Mouse (Mus musculus) mature B cell (primary cell): ENCODE measurements around the gene Ap5z1.

Source experiments
- in situ Hi-C: fragments of 300-500 bp; cut with MboI; formaldehyde crosslinking; loops from 2 replicates; pipeline ENCODE4 v1.14.3; 2019

The Ap5z1 gene

GRCm38 (mm10) chr5:142439911-142440432 is 23.8 kb upstream of the Ap5z1 start:
- in situ Hi-C loops: loop anchor here (10.0 kb wide), 1 partner anchor 75 kb away; no protein-coding TSS in a partner anchor

DNA sequence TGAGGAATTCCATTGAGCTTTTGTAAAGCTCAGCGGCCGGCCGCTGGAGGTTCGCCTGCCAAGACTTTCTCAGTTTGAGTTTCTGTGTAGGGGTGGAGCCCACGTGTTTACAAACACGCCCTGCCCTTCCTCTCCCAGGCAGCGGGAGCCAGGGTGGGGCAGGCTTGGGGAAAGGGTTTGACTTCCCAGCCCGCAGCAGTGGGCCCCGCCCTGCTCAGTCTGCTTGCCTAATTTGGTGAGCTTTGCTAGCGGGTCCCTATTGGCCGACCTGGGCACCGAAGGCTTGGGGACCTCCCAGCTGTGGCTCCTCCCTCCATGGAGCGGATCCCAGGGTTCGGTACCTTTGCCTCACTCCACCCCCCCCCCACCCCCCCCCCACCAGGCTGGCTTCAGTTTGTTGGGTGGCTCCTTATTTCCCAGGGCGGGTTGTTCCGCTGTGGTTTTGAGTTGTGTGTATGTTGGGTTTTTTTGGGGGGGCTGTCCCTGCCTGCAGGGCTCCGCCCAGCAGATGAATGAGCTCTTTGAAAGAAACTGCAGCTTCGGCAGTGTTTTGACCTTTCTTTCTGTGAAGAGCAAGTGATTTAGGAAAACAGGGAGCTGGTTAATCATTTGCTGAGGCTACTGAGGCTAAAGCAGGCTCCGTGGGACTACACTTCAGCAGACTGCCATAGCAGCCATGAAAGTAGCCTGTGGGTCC is 23.1 kb upstream of the Ap5z1 start:
- in situ Hi-C loops: loop anchor here (10.0 kb wide), 1 partner anchor 76 kb away; no protein-coding TSS in a partner anchor

GRCm38 (mm10) chr5:142441332-142442044 is 22.3 kb upstream of the Ap5z1 start:
- in situ Hi-C loops: loop anchor here (10.0 kb wide), 1 partner anchor 77 kb away; no protein-coding TSS in a partner anchor

DNA sequence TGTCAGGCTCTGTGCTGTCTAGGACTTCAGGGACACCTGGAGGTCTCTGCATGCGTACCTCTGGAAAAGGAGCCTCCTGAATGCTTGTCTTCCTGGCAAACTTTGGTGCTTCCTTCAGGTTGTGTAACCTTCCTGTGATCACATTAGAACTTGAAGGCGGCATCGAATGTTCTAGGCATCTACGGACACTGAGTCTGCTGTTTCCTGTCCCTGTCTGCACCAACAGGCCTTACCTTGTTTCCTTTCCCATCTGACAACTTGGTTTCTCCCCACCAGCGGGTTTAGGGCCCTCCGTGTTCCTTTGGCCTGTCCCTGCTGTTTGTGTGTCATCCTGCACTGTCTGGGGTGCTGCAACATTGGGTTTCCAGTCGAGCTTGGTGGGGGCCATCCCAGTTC is 21.7 kb upstream of the Ap5z1 start:
- in situ Hi-C loops: loop anchor here (10.0 kb wide), 1 partner anchor 77 kb away; no protein-coding TSS in a partner anchor

DNA sequence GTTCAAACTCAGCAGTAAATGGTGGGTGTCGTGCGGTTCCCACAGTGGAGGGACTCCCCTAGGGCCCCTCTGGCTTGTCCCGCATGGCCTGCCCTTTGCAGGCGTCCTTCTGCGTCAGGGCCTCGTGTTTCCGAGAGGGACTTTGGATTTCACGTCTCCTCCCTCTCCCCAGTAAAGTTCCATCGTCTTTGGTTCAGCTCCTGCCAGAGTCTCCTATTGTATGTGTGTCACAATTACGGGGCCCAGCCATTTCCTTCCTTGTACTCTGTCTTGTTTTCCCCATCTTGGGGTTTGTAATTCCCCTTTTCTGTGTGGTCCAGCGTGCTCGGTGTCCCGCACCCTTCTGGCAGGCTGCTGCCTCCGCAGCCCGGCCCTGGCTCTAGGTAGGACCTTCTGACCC is 20.2 kb upstream of the Ap5z1 start:
- in situ Hi-C loops: loop anchor here (10.0 kb wide), 1 partner anchor 79 kb away; no protein-coding TSS in a partner anchor

- in situ Hi-C loops: loop anchor here (10.0 kb wide), 1 partner anchor 79 kb away; no protein-coding TSS in a partner anchor
These were observed 19.8 kb upstream of the Ap5z1 start for GRCm38 (mm10) chr5:142443994-142444393.

GRCm38 (mm10) chr5:142444791-142445531 is 18.8 kb upstream of the Ap5z1 start:
- in situ Hi-C loops: loop anchor here (10.0 kb wide), 1 partner anchor 80 kb away; no protein-coding TSS in a partner anchor

DNA sequence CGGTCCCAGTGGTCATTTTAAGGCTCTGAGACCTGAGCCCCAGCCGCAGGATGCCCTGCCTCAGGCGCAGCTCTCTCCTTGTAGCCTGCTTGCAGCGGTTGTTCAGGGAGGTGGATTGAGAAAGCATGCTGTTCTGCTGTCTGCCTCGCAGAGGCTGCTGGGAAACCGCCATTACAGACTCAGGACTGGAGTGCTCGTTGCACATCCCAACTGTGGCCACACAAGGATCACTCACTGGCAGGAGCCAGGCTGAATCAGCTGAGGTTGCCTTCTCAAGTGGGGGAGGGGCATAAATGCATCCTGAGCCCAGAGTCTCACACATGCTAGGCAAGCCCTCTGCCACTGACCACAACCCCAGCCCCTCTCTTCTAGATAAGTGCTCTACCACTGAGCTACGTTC is 18.0 kb upstream of the Ap5z1 start:
- in situ Hi-C loops: loop anchor here (10.0 kb wide), 1 partner anchor 81 kb away; no protein-coding TSS in a partner anchor

GRCm38 (mm10) chr5:142448076-142448475 is 15.7 kb upstream of the Ap5z1 start:
- in situ Hi-C loops: loop anchor here (10.0 kb wide), 1 partner anchor 83 kb away; no protein-coding TSS in a partner anchor

DNA sequence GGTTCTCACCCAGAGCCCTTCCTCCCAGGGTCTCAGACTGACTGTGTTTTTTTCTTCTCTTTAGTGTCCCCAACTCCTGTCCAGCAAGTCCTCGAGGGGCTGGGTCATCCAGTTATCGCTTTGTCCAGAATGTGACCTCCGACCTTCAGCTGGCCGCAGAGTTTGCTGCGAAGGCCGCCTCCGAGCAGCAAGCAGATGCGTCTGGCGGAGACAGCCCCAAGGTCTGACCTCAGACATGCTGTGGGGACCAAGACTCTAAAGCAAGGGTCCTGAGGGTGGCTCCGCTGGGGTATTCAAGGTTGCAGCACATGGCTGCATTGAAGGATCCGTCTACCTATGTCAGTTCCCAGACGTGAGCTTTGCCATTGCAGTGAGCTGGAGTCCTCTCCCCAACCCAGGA is 15.1 kb upstream of the Ap5z1 start:
- in situ Hi-C loops: loop anchor here (10.0 kb wide), 1 partner anchor 84 kb away; no protein-coding TSS in a partner anchor

DNA sequence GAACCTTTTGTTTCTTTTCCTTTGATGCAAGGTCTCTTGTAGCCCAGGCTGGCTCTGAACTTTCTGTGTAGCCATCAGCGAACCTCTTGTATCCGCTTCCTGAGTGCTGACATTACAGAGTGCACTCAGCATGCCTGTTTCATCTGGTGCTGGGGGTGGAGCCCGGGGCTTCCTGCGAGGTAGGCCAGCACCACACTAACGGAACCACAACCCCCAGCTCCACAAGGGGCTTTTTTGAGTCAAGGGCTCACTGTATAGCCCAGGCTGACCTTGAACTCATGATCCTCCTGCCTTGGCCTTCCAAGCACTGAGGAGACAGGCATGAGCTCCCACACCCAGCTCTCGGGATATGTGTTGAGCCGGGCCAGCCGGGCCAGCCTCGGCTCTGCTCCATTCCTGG is 12.9 kb upstream of the Ap5z1 start:
- in situ Hi-C loops: no loop called here

GRCm38 (mm10) chr5:142451759-142452158 is 12.0 kb upstream of the Ap5z1 start:
- in situ Hi-C loops: no loop called here

GRCm38 (mm10) chr5:142453742-142454141 is 10.0 kb upstream of the Ap5z1 start:
- in situ Hi-C loops: no loop called here

DNA sequence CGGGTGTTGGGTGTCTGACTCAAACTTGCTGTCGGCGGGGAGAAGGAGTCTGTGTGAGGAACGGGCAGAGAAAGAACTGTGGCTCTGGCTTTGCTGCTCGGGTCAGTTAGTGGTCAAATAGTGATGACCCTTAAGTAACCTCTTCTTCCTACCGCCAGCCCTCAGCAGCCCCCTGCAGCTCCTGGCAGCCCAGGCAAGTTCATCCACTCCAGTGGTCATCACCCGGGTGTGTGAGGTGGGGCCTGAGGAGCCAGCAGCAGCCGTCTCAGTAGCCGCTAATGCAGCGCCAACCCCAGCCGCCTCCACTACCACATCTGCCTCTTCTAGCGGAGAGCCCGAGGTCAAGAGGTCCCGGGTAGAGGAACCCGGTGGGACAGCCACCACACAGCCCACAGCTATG is 7.4 kb upstream of the Ap5z1 start:
- in situ Hi-C loops: no loop called here

DNA sequence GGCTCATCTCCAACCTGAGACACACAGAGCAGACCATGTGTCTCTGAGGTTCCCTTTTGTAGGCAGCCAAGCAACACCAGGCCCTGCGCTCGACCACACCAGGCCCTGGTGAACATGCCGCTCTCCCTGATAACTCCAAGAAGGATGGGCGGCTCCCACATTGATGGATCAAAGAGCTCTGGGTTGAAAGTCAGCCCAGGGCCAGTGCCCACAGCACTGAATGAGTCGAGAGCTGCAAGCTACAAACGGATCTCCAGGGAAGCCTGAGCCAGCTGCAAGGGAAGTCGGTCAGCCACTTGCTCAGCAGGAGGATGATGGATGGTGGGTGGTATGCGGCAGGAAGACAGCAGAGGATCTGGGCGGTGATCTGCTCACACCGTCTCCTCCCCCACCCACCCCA is 6.4 kb upstream of the Ap5z1 start:
- in situ Hi-C loops: no loop called here

DNA sequence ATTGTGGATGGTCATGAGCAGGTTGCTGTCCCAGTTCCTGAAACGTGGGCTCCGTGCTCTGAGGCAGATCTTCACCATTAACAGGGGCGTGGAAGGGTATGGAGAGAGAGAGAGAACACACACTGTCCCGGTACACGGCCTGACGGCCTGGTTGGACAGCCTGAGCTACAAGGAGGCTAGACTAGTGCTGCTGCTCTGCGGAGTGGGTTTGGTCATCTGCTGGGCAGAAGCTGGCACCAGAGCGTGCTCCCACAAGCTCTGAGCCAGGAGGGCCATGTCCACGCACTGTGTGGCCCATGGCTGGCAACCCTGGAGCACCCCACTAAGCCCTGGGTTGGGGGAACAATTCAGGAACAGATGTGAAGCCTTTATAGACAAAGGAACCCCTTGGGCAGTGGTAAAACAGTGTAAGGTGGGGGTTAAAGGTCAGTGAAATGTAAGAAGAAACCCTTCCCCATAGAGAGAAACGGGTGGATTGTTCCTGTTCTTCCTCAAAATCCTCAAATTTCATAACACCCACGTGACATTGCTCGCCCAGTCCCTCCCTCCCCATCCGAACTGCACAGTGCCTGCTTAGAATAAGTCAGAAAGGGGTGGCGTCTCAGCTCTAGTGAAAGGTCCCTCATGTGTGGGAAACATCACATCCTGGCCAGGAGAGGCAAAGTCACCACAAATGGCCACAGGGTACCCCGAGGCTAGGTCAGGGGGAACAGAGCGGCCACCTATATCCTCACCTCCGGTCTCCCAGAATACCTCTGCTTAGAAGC is 4.8 kb upstream of the Ap5z1 start:
- in situ Hi-C loops: no loop called here

- in situ Hi-C loops: no loop called here
These were observed 3.9 kb upstream of the Ap5z1 start for GRCm38 (mm10) chr5:142459834-142460233.

DNA sequence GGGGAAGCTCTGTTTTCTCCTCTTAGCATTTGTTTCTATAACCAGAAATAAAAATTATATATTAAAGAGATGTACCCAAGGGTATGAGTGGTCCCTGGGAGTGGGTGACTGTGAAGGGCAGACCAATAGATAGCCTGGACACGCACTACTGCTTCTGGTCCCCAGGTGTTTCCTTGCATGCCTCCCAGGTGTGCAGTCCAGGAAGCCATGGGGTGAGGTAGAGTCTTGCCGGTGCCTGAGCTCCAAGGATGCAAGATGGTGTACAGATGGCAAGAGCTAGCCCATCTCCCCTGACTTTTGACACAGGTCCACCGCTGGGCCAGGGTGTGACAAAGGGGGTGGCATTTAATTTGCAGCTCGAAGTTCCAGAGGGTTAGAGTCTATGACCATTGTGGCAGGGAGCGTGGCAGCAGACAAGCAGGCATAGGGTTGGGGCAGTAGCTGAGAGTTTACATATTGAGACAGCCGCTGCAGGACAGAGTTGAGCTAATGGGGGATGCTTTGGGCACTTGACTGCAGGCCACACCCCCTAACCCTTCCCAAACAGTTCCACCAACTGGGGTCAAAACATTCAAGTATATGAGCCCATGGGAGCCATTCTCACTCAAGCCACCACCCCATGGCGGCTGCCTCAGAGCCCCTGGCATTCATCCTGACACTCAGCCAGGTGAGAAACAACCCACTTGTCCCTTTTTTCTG is 1.7 kb upstream of the Ap5z1 start:
- in situ Hi-C loops: no loop called here

- in situ Hi-C loops: no loop called here
These were observed 1.1 kb upstream of the Ap5z1 start for GRCm38 (mm10) chr5:142462641-142462948.

- in situ Hi-C loops: no loop called here
These were observed 733 bp upstream of the Ap5z1 start for GRCm38 (mm10) chr5:142463011-142463410.

DNA sequence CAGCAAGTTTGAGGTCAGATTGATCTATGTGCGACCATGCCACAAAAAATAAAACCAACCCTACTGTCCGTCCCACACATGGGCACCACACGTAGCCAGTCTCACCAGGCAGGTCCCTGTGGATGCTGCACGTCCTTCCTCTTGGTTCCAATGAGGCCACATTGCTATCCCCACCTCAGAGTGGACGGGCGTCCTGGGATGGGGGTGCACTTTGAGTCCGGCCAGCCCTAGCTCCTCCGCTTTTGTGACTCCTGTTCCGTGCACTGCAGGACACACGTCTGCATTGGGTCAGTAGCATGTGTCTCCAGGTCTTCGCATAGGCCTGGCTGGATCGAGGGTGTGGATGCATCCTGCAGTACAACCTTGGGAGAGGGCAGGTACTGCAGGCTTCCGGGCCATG is 4.6 kb downstream of the Ap5z1 start:
- in situ Hi-C loops: no loop called here
